Mouse (Mus musculus): ENCODE data around the gene Notch2. TPM values are rescaled to one million over a fixed set of nuclear protein-coding genes. Genes with fewer than 3 reads are reported as not detected.
A peak's percentile ranks its signal among the peaks of the same experiment; 100 is the strongest.

Notch2 gene
- polyA plus RNA-seq, 1 experiment from 2014 or later: 10.6 TPM

DNA sequence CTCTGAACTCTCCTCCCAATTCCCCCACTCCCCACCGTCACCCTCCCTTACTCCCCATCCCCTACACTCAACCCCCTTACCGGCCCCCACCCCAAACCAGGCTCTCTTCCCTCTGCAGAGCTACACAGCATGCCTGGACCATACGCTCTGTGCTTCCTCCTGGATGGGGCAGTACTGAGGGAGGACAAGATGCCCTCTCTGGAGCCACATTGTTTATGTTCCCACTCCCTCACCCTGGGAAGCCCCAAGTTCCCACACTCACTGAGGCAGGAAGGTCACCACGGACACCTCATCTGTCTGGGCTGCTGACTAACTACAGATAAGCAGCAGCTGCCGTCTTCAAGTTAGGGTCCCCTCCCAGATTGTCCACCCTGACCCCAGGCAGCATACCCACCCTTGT lies 41.1 kb upstream of the Notch2 start:
- Histone ChIP-seq H3K27ac (replicated peaks) (no peak overlapping the region), H3K27me3 (ENCODE audit: control insufficient read depth, insufficient read depth, low read length) (no peaks in the 10 kb centered on the region), H3K9ac (ENCODE audit: low read length) (no peak overlapping the region), H3K9me3 (ENCODE audit: control insufficient read depth, low read length) (no peaks in the 10 kb centered on the region), H3K4me1 (replicated peaks; ENCODE audit: control insufficient read depth, insufficient read depth) (no peaks in the 10 kb centered on the region; the same call in 1 of the 2 replicates), H3K4me3 (ENCODE audit: low read depth, low read length) (no peak overlapping the region), H3K4me2 (replicated peaks; ENCODE audit: low read depth) (no peak overlapping the region), H3K36me3 (ENCODE audit: control insufficient read depth, insufficient read depth, low read length) (no peaks in the 10 kb centered on the region)
- 48% methylated on average over 5 of the region's 5 CpGs for WGBS
- ATAC-seq (ENCODE audit: low FRiP score, low TSS enrichment) (peak; percentile 13; the same call in 1 of the 2 replicates), DNase-seq (ENCODE audit: low spot score) (no peak)
- TF ChIP-seq CTCF (IDR thresholded peaks at IDR 0.05; ENCODE audit: low read depth) (no peak), EP300 (optimal IDR thresholded peaks at IDR 0.05) (no peak)

DNA sequence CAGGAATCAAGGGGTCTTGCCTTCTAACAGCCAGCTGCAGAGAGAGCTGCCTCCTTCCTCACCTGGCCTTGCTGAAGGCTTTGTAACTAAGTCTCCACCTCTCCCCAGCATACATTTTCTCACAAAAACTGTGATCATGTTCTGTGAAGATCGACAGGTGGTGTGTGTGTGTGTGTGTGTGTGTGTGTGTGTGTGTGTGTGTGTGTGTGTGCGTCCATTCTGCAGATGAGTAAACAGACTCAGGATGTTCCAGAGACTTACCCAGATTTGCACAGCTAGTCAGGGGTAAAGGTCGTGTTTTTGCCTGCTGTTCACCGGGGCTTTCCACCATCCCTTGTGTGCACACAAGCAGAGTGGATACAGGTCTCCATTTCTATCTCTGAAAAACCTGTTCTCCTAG lies 40.6 kb upstream of the Notch2 start:
- Histone ChIP-seq H3K4me2 (replicated peaks; ENCODE audit: low read depth) (no peak overlapping the region), H3K36me3 (ENCODE audit: control insufficient read depth, insufficient read depth, low read length) (no peaks in the 10 kb centered on the region), H3K4me3 (ENCODE audit: low read depth, low read length) (no peak overlapping the region), H3K9ac (ENCODE audit: low read length) (no peak overlapping the region), H3K27ac (replicated peaks) (no peak overlapping the region), H3K27me3 (ENCODE audit: control insufficient read depth, insufficient read depth, low read length) (no peaks in the 10 kb centered on the region), H3K9me3 (ENCODE audit: control insufficient read depth, low read length) (no peaks in the 10 kb centered on the region), H3K4me1 (replicated peaks; ENCODE audit: control insufficient read depth, insufficient read depth) (no peaks in the 10 kb centered on the region; the same call in 1 of the 2 replicates)
- TF ChIP-seq EP300 (optimal IDR thresholded peaks at IDR 0.05): no peak
- no peak for TF ChIP-seq CTCF (IDR thresholded peaks at IDR 0.05; ENCODE audit: low read depth)
- DNase-seq (ENCODE audit: low spot score) (no peak), ATAC-seq (ENCODE audit: low FRiP score, low TSS enrichment) (no peak)
- WGBS: 53% methylated on average over 4 of the region's 4 CpGs

- DNase-seq (ENCODE audit: low spot score) (no peak), ATAC-seq (ENCODE audit: low FRiP score, low TSS enrichment) (0 out of 2 replicates have a peak, but pooled peaks have one; percentile 19)
- 30% methylated on average over 2 of the region's 2 CpGs for WGBS
- Histone ChIP-seq H3K36me3 (ENCODE audit: control insufficient read depth, insufficient read depth, low read length) (no peaks in the 10 kb centered on the region), H3K4me3 (ENCODE audit: low read depth, low read length) (no peak overlapping the region), H3K27me3 (ENCODE audit: control insufficient read depth, insufficient read depth, low read length) (no peaks in the 10 kb centered on the region), H3K9me3 (ENCODE audit: control insufficient read depth, low read length) (no peaks in the 10 kb centered on the region), H3K27ac (replicated peaks) (no peak overlapping the region), H3K4me1 (replicated peaks; ENCODE audit: control insufficient read depth, insufficient read depth) (no peaks in the 10 kb centered on the region; the same call in 1 of the 2 replicates), H3K9ac (ENCODE audit: low read length) (no peak overlapping the region), H3K4me2 (replicated peaks; ENCODE audit: low read depth) (no peak overlapping the region)
- TF ChIP-seq EP300 (optimal IDR thresholded peaks at IDR 0.05) (no peak), CTCF (IDR thresholded peaks at IDR 0.05; ENCODE audit: low read depth) (no peak)
These were observed 40.0 kb upstream of the Notch2 start for GRCm38 (mm10) chr3:97973306-97973705.

- H3K4me2 ChIP-seq (replicated peaks; ENCODE audit: low read depth): no peak overlapping the region
- WGBS: 56% methylated on average over 6 of the region's 6 CpGs
- no peak overlapping the region for H3K27ac ChIP-seq (replicated peaks)
- no peak overlapping the region for H3K9ac ChIP-seq (ENCODE audit: low read length)
- no peaks in the 10 kb centered on the region for H3K9me3 ChIP-seq (ENCODE audit: control insufficient read depth, low read length)
- TF ChIP-seq EP300 (optimal IDR thresholded peaks at IDR 0.05) (no peak), CTCF (IDR thresholded peaks at IDR 0.05; ENCODE audit: low read depth) (no peak)
- H3K4me1 ChIP-seq (replicated peaks; ENCODE audit: control insufficient read depth, insufficient read depth): no peaks in the 10 kb centered on the region; the same call in 1 of the 2 replicates
- DNase-seq (ENCODE audit: low spot score) (no peak), ATAC-seq (ENCODE audit: low FRiP score, low TSS enrichment) (no peak)
- H3K27me3 ChIP-seq (ENCODE audit: control insufficient read depth, insufficient read depth, low read length): no peaks in the 10 kb centered on the region
- no peak overlapping the region for H3K4me3 ChIP-seq (ENCODE audit: low read depth, low read length)
- H3K36me3 ChIP-seq (ENCODE audit: control insufficient read depth, insufficient read depth, low read length): no peaks in the 10 kb centered on the region
These were observed 39.0 kb upstream of the Notch2 start for GRCm38 (mm10) chr3:97974197-97974770.

DNA sequence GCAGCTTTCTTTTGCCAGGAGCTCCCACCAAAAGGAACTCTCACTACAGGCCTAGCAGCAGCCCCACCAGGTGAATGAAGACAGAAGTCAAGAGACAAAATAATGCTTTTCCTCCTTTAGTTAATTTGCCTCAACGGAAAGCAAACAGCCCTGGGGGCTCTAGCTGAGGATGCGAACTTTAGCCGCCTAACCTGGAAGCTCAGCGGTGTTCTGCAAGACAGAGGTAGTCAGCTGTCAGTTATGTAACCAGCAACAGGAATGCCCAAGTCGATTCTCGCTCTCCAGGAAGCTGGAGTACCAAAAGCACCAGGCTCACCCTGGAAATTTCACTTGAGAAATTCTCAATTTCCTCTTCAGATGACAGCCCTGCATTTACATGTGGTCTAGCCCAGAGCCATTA lies 36.6 kb upstream of the Notch2 start:
- no peaks in the 10 kb centered on the region for H3K27me3 ChIP-seq (ENCODE audit: control insufficient read depth, insufficient read depth, low read length)
- TF ChIP-seq CTCF (IDR thresholded peaks at IDR 0.05; ENCODE audit: low read depth) (no peak), EP300 (optimal IDR thresholded peaks at IDR 0.05) (no peak)
- H3K4me1 ChIP-seq (replicated peaks; ENCODE audit: control insufficient read depth, insufficient read depth): no peaks in the 10 kb centered on the region
- H3K4me3 ChIP-seq (ENCODE audit: low read depth, low read length): no peak overlapping the region
- H3K9ac ChIP-seq (ENCODE audit: low read length): no peak overlapping the region
- ATAC-seq (ENCODE audit: low FRiP score, low TSS enrichment): no peak
- no peak overlapping the region for H3K4me2 ChIP-seq (replicated peaks; ENCODE audit: low read depth)
- DNase-seq (ENCODE audit: low spot score): no peak
- no peak overlapping the region for H3K27ac ChIP-seq (replicated peaks)
- H3K36me3 ChIP-seq (ENCODE audit: control insufficient read depth, insufficient read depth, low read length): no peaks in the 10 kb centered on the region
- WGBS: 72% methylated on average over 6 of the region's 6 CpGs
- H3K9me3 ChIP-seq (ENCODE audit: control insufficient read depth, low read length): no peaks in the 10 kb centered on the region

- H3K4me1 ChIP-seq (replicated peaks; ENCODE audit: control insufficient read depth, insufficient read depth): no peaks in the 10 kb centered on the region
- no peaks in the 10 kb centered on the region for H3K9me3 ChIP-seq (ENCODE audit: control insufficient read depth, low read length)
- 74% methylated on average over 2 of the region's 2 CpGs for WGBS
- H3K4me3 ChIP-seq (ENCODE audit: low read depth, low read length): no peak overlapping the region
- TF ChIP-seq EP300 (optimal IDR thresholded peaks at IDR 0.05) (no peak), CTCF (IDR thresholded peaks at IDR 0.05; ENCODE audit: low read depth) (no peak)
- no peaks in the 10 kb centered on the region for H3K27me3 ChIP-seq (ENCODE audit: control insufficient read depth, insufficient read depth, low read length)
- DNase-seq (ENCODE audit: low spot score) (no peak), ATAC-seq (ENCODE audit: low FRiP score, low TSS enrichment) (no peak)
- no peaks in the 10 kb centered on the region for H3K36me3 ChIP-seq (ENCODE audit: control insufficient read depth, insufficient read depth, low read length)
- H3K27ac ChIP-seq (replicated peaks): no peak overlapping the region
- H3K9ac ChIP-seq (ENCODE audit: low read length): no peak overlapping the region
- H3K4me2 ChIP-seq (replicated peaks; ENCODE audit: low read depth): no peak overlapping the region
These were observed 34.6 kb upstream of the Notch2 start for GRCm38 (mm10) chr3:97978710-97979109.

All from stomach, postnatal 0 days (tissue).